Mouse (Mus musculus) limb, embryonic 10.5 days (tissue): ENCODE measurements around the gene Eif3g. TPM values are rescaled to one million over a fixed set of nuclear protein-coding genes. Genes with fewer than 3 reads are reported as not detected.
A peak's percentile ranks its signal among the peaks of the same experiment; 100 is the strongest.

Experiments used
- DNase-seq: peaks from one replicate; pipeline ENCODE4 v3.0.0-alpha.2; 2017; ENCODE audit warnings: low spot score
- H3K27ac ChIP-seq: fragments of 300-500 bp; sonication (generic); 2 replicates; pipeline ENCODE4 v1.5.1; 2016; ENCODE audit warnings: mild to moderate bottlenecking
- H3K27me3 ChIP-seq: fragments of 300-500 bp; sonication (generic); 2 replicates; pipeline ENCODE4 v1.6.1; 2016; ENCODE audit warnings: low read depth, mild to moderate bottlenecking; ENCODE audit not compliant: poor library complexity, severe bottlenecking
- H3K36me3 ChIP-seq: fragments of 300-500 bp; sonication (generic); 2 replicates; pipeline ENCODE4 v1.6.1; 2016; ENCODE audit warnings: mild to moderate bottlenecking, moderate library complexity
- H3K4me1 ChIP-seq: fragments of 300-500 bp; sonication (generic); 2 replicates; pipeline ENCODE4 v1.6.1; 2016
- H3K4me3 ChIP-seq: fragments of 300-500 bp; sonication (generic); 2 replicates; pipeline ENCODE4 v1.5.1; 2016; ENCODE audit warnings: mild to moderate bottlenecking, moderate library complexity
- H3K9me3 ChIP-seq: fragments of 300-500 bp; sonication (generic); replicated peaks from 2 replicates; pipeline ENCODE4 v1.6.1; 2016; ENCODE audit warnings: mild to moderate bottlenecking
- WGBS: fragments of 180-500 bp; shearing (Covaris S2); methylation state at CpG from one replicate; pipeline ENCODE4 v1.1.7; 2016; 5-methylcytosine and 5-hydroxymethylcytosine counted together
- polyA plus RNA-seq: library from polyadenylated mRNA; unstranded; fragments of >200 nt; fragmentation: Nextera tagmentation; extraction: Ambion mirVana; gene quantifications from 2 replicates; pipeline ENCODE4 v1.2.1, GENCODE M21; 2016

Eif3g gene
- polyA plus RNA-seq, 1 experiment from 2014 or later = 415 TPM

DNA sequence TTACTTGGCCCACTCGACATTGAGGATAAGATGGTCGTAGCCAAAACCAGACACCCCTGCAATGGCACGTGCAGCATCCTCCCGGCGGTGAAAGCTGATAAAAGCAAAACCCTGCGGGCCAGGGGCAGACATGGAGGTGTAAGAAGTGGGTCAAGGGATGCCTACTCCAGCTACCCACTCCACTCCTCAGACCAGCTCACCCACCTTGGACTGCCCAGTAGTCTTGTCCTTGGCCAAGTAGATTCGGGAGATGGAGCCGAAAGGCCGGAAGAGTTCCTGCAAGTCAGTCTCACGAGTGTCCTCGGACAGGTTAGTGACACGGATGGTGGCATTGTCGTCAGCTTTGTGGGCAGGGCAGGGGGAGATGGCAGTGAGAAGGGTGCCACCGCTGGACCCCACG, 3.8 kb downstream of the Eif3g start:
- no peak for DNase-seq
- peaks cover 27% of the 10 kb centered on the region for H3K4me1 ChIP-seq
- 92% methylated on average over 15 of the region's 15 CpGs for WGBS
- H3K9me3 ChIP-seq = no peaks in the 10 kb centered on the region
- H3K27ac ChIP-seq = no peak overlapping the region
- no peaks in the 10 kb centered on the region for H3K27me3 ChIP-seq
- peaks cover 79% of the 10 kb centered on the region for H3K36me3 ChIP-seq
- no peak overlapping the region for H3K4me3 ChIP-seq

- WGBS = 87% methylated on average over 13 of the region's 13 CpGs
- peaks cover 85% of the 10 kb centered on the region for H3K36me3 ChIP-seq
- no peaks in the 10 kb centered on the region for H3K27me3 ChIP-seq
- H3K4me1 ChIP-seq = peaks cover 30% of the 10 kb centered on the region
- H3K9me3 ChIP-seq = no peaks in the 10 kb centered on the region
- H3K27ac ChIP-seq = no peak overlapping the region
- DNase-seq = no peak
- no peak overlapping the region for H3K4me3 ChIP-seq
Observed at GRCm38 (mm10) chr9:20893590-20894343, 4.7 kb downstream of the Eif3g start.

DNA sequence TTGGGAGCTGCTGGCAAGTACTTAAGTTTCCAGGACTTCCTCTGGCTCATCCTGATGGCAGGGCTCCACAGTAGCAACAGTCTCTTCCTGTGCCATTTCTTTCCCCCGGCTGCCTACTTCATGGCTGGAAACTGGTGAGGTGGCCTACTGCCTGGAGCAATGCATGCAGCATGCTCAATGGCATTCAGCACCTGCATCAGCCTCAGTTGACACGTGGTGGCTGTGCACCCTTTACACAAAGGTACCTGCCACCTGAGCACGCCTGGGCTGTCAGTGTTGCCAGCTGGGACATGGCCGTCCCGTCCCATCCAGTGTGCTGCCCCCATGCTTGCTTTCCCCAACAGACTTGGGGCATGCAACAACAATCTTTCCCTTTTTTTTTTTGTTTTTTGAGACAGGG, 5.4 kb downstream of the Eif3g start:
- Histone ChIP-seq H3K4me1 (peaks cover 31% of the 10 kb centered on the region), H3K27ac (no peak overlapping the region), H3K4me3 (no peak overlapping the region), H3K9me3 (no peaks in the 10 kb centered on the region), H3K27me3 (no peaks in the 10 kb centered on the region), H3K36me3 (peaks cover 85% of the 10 kb centered on the region)
- no peak for DNase-seq
- 66% methylated on average over 5 of the region's 5 CpGs for WGBS

- H3K36me3 ChIP-seq = peaks cover 81% of the 10 kb centered on the region
- H3K27ac ChIP-seq = no peak overlapping the region
- DNase-seq = no peak
- no peaks in the 10 kb centered on the region for H3K27me3 ChIP-seq
- H3K9me3 ChIP-seq = no peaks in the 10 kb centered on the region
- 72% methylated on average over 5 of the region's 5 CpGs for WGBS
- H3K4me1 ChIP-seq = peaks cover 24% of the 10 kb centered on the region
- H3K4me3 ChIP-seq = no peak overlapping the region
Observed at GRCm38 (mm10) chr9:20892104-20892653, 6.2 kb downstream of the Eif3g start.

DNA sequence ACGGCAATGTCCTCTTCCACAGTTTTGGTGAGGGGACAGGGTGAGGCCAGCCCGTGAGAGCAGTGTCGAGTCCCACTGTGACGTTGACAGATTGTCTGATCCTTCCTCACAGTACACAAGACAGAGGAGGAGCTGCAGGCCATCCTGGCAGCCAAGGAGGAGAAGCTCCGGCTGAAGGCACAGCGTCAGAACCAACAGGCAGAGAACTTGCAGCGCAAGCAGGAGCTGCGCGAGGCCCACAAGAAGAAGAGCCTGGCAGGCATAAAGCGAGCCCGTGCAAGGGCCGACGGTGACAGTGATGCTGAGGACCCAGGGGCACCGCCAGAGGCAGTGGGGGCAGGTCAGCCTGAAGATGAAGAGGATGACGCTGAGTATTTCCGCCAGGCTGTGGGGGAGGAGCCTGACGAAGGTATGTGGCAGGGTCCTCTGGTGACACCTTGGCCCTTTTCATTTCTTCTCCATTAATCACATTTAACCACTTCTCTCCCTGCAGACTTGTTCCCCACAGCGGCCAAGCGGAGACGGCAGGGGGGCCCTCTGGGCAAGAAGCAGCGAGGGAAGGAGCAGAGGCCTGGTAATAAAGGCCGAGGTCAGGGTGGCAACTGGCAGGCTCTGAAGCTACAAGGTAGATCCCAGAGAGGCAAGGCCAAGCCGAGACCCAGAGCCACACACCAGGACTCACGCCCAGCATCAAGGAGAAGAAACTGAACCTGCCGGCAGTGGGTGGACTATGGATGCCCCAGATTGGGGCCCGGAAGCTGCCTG, 6.9 kb downstream of the Eif3g start:
- WGBS = 77% methylated on average over 26 of the region's 26 CpGs
- Histone ChIP-seq H3K36me3 (peaks cover 74% of the 10 kb centered on the region), H3K4me3 (no peak overlapping the region), H3K9me3 (no peaks in the 10 kb centered on the region), H3K27ac (no peak overlapping the region), H3K27me3 (no peaks in the 10 kb centered on the region), H3K4me1 (peaks cover 18% of the 10 kb centered on the region)
- no peak for DNase-seq

GRCm38 (mm10) chr9:20890411-20890810, 8.0 kb downstream of the Eif3g start:
- Histone ChIP-seq H3K27ac (no peak overlapping the region), H3K36me3 (peaks cover 63% of the 10 kb centered on the region), H3K4me1 (peaks cover 18% of the 10 kb centered on the region), H3K27me3 (no peaks in the 10 kb centered on the region), H3K4me3 (peak overlapping the region; percentile 98; the same call in 1 of the 2 replicates), H3K9me3 (no peaks in the 10 kb centered on the region)
- WGBS = 91% methylated on average over 5 of the region's 5 CpGs
- no peak for DNase-seq

- H3K27ac ChIP-seq = no peak overlapping the region
- no peak for DNase-seq
- no peaks in the 10 kb centered on the region for H3K27me3 ChIP-seq
- H3K36me3 ChIP-seq = peaks cover 54% of the 10 kb centered on the region
- no peaks in the 10 kb centered on the region for H3K9me3 ChIP-seq
- H3K4me1 ChIP-seq = peaks cover 18% of the 10 kb centered on the region
- H3K4me3 ChIP-seq = peak overlapping the region; percentile 98
- 87% methylated on average over 29 of the region's 29 CpGs for WGBS
Observed at GRCm38 (mm10) chr9:20889185-20890141, 9.0 kb downstream of the Eif3g start.

DNA sequence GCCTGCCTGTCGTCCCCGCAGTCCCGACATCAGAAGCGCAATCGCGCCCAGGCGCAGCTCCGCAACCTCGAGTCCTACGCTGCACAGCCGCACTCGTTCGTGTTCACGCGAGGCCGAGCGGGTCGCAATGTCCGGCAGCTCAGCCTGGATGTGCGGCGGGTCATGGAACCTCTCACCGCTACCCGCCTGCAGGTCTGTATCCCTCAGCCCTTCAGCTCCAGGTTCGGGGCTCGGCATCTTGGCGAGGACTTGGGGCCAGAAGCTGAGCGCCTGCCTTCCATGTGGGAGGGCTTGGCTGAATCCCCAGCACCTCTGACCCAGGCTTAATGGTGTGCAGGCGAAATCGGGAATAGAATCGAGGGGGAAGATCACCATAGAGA, 10.0 kb downstream of the Eif3g start:
- Histone ChIP-seq H3K9me3 (no peaks in the 10 kb centered on the region), H3K36me3 (peaks cover 43% of the 10 kb centered on the region)
- under 1% methylated on average over 30 of the region's 30 CpGs for WGBS

DNA sequence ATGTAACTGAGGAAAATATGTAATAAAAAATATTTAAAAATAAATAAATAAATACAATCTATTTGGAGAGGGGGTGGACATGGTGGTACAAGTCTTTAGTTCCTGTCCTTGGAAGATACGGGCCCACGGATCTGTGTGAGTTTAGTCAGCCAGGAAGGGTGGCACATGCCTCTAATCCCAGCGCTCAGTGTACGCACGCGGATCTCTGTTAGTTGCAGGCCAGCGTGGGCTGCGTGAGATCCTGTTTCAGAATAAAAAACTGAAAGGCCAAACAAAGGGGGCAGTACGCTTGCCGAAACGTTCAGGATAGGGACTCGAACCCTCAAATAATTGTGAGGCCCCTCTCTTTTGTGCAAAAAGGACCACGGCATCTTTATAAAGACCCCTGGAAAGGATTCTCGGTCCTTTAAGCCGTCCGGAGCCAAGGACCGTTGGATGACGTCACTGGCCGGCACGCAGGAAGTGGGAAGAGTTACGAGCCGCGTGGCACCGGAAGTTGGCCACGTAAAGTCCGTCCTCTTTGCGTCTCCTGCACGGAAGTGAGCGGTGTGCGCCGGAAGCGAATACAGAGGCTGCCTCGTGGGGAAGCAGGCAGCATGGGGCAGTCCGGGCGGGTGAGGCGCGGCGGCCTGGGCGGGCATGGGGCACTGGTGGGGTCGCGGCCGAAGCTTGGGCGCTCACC, 10.6 kb downstream of the Eif3g start, which contains the start of gene Ppan:
TSS of gene Ppan (plus strand) at position 472 of the 682 bp plus-strand sequence.
- peaks cover 38% of the 10 kb centered on the region for H3K36me3 ChIP-seq
- H3K4me3 ChIP-seq = peak within 1 kb of the TSS; percentile 98
- H3K9me3 ChIP-seq = no peaks in the 10 kb centered on the region
- no peaks in the 10 kb centered on the region for H3K27me3 ChIP-seq
- peak within 1 kb of the TSS; percentile 93 for H3K27ac ChIP-seq
- DNase-seq = peak; percentile 96
- WGBS = under 1% methylated on average over 43 of the region's 43 CpGs
- H3K4me1 ChIP-seq = peaks cover 18% of the 10 kb centered on the region

More for the DNA sequence above, 10.0 kb downstream of the Eif3g start:
- Histone ChIP-seq H3K27me3 (no peaks in the 10 kb centered on the region), H3K4me1 (peaks cover 18% of the 10 kb centered on the region), H3K27ac (peak overlapping the region; percentile 93), H3K4me3 (peak overlapping the region; percentile 98)
- DNase-seq = no peak

DNA sequence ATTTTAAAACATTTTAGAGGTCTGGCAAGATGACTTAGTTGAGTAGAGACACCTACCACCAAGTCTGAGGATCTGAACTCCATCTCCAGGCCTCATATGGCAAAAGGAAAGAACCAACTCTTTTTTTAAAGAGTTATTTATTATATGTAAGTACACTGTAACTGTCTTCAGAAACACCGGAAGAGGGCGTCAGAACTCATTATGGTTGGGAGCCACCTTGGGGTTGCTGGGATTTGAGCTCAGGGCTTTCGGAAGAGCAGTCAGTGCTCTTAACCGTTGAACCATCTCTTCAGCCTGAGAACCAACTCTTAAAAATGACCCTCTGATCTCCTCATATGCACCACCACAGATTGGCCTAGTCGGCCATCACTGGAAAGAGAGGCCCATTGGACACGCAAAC, 11.2 kb downstream of the Eif3g start:
- H3K27ac ChIP-seq = no peak overlapping the region

GRCm38 (mm10) chr9:20886563-20886962, 11.9 kb downstream of the Eif3g start:
- DNase-seq = no peak
- H3K9me3 ChIP-seq = no peaks in the 10 kb centered on the region
- peaks cover 16% of the 10 kb centered on the region for H3K4me1 ChIP-seq
- peaks cover 25% of the 10 kb centered on the region for H3K36me3 ChIP-seq
- no peak overlapping the region for H3K27ac ChIP-seq
- no peaks in the 10 kb centered on the region for H3K27me3 ChIP-seq
- WGBS = 97% methylated on average over 2 of the region's 2 CpGs
- H3K4me3 ChIP-seq = no peak overlapping the region

More for the DNA sequence above, 11.2 kb downstream of the Eif3g start:
- 88% methylated on average over 6 of the region's 6 CpGs for WGBS
- DNase-seq = no peak
- Histone ChIP-seq H3K27me3 (no peaks in the 10 kb centered on the region), H3K4me3 (no peak overlapping the region), H3K36me3 (peaks cover 31% of the 10 kb centered on the region), H3K4me1 (peaks cover 18% of the 10 kb centered on the region), H3K9me3 (no peaks in the 10 kb centered on the region)
